Mouse (Mus musculus): ENCODE measurements at regions not wholly inside any gene's neighbourhood (a gene's known extent, or its start where the extent isn't known, plus 50 kb on each side); places are given as distances from the start of the nearest gene placed in this dataset.

DNA sequence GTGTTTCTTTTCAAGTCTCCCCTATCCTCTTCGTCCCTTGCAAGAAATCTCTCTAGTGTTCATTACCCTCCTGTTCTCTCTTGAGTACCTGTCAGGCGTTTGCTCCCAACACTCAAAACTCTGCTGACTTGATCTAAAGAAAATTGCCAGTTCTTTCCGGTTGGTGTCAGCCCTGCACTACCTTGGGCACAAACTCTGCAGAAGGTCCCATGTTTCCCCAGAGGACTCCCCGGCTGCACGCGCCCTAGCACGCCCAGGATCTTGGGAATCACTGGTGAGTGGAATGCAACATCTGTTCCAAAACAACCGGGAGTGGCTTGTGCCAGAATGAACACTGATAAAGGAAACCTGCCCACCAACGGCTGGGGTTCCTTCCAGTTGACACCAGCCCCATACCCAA, 66.3 kb upstream of the Rfpl4b start:
- TF ChIP-seq CTCF (IDR thresholded peaks at IDR 0.05; ENCODE audit: low read depth) = peak; percentile 27; the same call in 1 of the 2 replicates
- Histone ChIP-seq H3K4me3 (ENCODE audit: low read depth, low read length) (no peak overlapping the region), H3K36me3 (ENCODE audit: insufficient read depth) (no peaks in the 10 kb centered on the region), H3K9me3 (ENCODE audit: low read depth, low read length) (no peaks in the 10 kb centered on the region), H3K4me2 (no peak overlapping the region), H3K27ac (ENCODE audit: low read depth) (no peak overlapping the region), H3K9ac (no peak overlapping the region), H3K27me3 (ENCODE audit: insufficient read depth, low read length) (no peaks in the 10 kb centered on the region), H3K4me1 (ENCODE audit: insufficient read depth) (0 out of 2 replicates have a peak, but pooled peaks cover 7% of the 10 kb centered on the region)
- 71% methylated on average over 9 of the region's 9 CpGs for WGBS
- no peak for DNase-seq
- no peak for ATAC-seq (ENCODE audit: insufficient read depth)

DNA sequence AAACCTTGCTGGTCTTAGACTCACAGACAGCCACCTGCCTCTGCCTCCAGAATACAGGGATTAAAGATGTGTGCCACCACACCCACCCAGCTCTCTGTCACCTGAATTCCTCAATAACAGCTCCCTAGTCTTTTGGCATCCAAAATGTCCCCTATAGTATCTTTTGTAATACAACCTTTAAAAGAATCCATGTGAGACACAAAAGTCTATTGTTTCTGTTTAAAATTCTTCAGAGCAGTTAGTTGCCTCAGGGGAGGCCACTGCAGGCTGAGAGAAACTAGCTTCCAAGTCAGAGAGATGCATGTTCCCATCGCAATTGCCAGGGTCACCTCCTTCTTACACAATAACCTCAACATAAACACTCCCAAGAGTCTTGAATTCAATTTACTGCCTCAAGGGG, 70.6 kb upstream of the Lama4 start:
- TF ChIP-seq CTCF (IDR thresholded peaks at IDR 0.05; ENCODE audit: low read depth) = no peak
- Histone ChIP-seq H3K9me3 (ENCODE audit: low read depth, low read length) (no peaks in the 10 kb centered on the region), H3K27me3 (ENCODE audit: insufficient read depth, low read length) (no peaks in the 10 kb centered on the region), H3K4me3 (ENCODE audit: low read depth, low read length) (no peak overlapping the region), H3K36me3 (ENCODE audit: insufficient read depth) (no peaks in the 10 kb centered on the region), H3K4me2 (no peak overlapping the region), H3K9ac (no peak overlapping the region), H3K4me1 (ENCODE audit: insufficient read depth) (no peaks in the 10 kb centered on the region), H3K27ac (ENCODE audit: low read depth) (no peak overlapping the region)
- 55% methylated on average over 1 of the region's 1 CpGs for WGBS
- no peak for ATAC-seq (ENCODE audit: insufficient read depth)
- DNase-seq = no peak

DNA sequence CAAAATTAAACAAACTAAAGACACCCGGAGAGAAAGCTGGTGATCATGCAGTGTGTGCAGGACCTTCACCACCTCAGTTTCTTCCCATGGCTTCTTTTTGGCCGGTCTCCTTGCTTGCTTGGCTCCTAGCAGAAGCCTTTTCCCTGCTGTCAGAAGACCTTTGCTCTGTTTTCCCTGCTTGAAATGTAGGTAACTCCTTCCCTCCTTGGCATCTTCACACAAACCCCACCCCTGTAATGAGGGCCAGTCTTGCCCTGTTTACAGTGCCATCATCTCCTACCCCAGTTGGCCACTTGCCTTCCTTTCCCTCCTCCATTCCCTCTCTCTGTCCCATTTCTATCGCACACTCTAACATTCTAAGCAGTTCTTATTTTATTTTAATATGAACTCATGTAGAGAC, 69.7 kb upstream of the Lama4 start:
- Histone ChIP-seq H3K36me3 (ENCODE audit: insufficient read depth) (no peaks in the 10 kb centered on the region), H3K4me2 (no peak overlapping the region), H3K9me3 (ENCODE audit: low read depth, low read length) (no peaks in the 10 kb centered on the region), H3K4me3 (ENCODE audit: low read depth, low read length) (no peak overlapping the region), H3K9ac (no peak overlapping the region), H3K27ac (ENCODE audit: low read depth) (no peak overlapping the region), H3K4me1 (ENCODE audit: insufficient read depth) (no peaks in the 10 kb centered on the region), H3K27me3 (ENCODE audit: insufficient read depth, low read length) (no peaks in the 10 kb centered on the region)
- no peak for DNase-seq
- no peak for ATAC-seq (ENCODE audit: insufficient read depth)
- WGBS = 72% methylated on average over 3 of the region's 3 CpGs
- TF ChIP-seq CTCF (IDR thresholded peaks at IDR 0.05; ENCODE audit: low read depth) = no peak

- Histone ChIP-seq H3K27ac (ENCODE audit: low read depth) (no peak overlapping the region), H3K36me3 (ENCODE audit: insufficient read depth) (no peaks in the 10 kb centered on the region), H3K27me3 (ENCODE audit: insufficient read depth, low read length) (no peaks in the 10 kb centered on the region), H3K9me3 (ENCODE audit: low read depth, low read length) (no peaks in the 10 kb centered on the region), H3K4me2 (no peak overlapping the region), H3K4me3 (ENCODE audit: low read depth, low read length) (no peak overlapping the region), H3K4me1 (ENCODE audit: insufficient read depth) (no peaks in the 10 kb centered on the region), H3K9ac (no peak overlapping the region)
- ATAC-seq (ENCODE audit: insufficient read depth) (no peak), DNase-seq (no peak)
- TF ChIP-seq CTCF (IDR thresholded peaks at IDR 0.05; ENCODE audit: low read depth) = no peak
- 65% methylated on average over 5 of the region's 5 CpGs for WGBS
Observed at GRCm38 (mm10) chr10:38897573-38897972, 67.7 kb upstream of the Lama4 start.

DNA sequence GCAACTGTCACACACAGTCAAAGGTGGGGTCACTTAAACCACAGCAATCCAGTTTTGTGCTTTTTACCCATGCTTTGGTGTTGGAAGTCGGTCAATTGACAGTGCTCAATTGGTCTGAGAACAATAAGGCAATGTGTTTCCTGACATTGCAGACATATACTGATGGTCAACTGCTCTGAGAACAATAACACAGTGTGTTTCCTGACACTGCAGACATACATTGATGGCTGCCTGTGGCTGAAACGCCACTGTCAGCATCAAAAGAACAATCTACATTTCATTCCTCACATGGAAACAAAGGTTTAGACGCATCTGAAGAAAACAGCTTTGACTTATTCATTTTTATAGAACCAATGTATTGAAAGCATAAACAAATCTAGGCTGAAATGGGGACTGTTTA, 59.2 kb upstream of the Lama4 start:
- H3K9me3 ChIP-seq (ENCODE audit: low read depth, low read length) = no peaks in the 10 kb centered on the region
- H3K4me3 ChIP-seq (ENCODE audit: low read depth, low read length) = no peak overlapping the region
- peak; percentile 56 for DNase-seq
- H3K9ac ChIP-seq = no peak overlapping the region
- no peaks in the 10 kb centered on the region for H3K27me3 ChIP-seq (ENCODE audit: insufficient read depth, low read length)
- peaks cover 18% of the 10 kb centered on the region for H3K4me1 ChIP-seq (ENCODE audit: insufficient read depth)
- 38% methylated on average over 3 of the region's 3 CpGs for WGBS
- TF ChIP-seq CTCF (IDR thresholded peaks at IDR 0.05; ENCODE audit: low read depth) = no peak
- H3K36me3 ChIP-seq (ENCODE audit: insufficient read depth) = no peaks in the 10 kb centered on the region
- H3K4me2 ChIP-seq = no peak overlapping the region
- H3K27ac ChIP-seq (ENCODE audit: low read depth) = 0 out of 2 replicates have a peak overlapping the region, but pooled peaks have one; percentile 38
- no peak for ATAC-seq (ENCODE audit: insufficient read depth)

- Histone ChIP-seq H3K4me1 (ENCODE audit: insufficient read depth) (peaks cover 18% of the 10 kb centered on the region), H3K27me3 (ENCODE audit: insufficient read depth, low read length) (no peaks in the 10 kb centered on the region), H3K4me3 (ENCODE audit: low read depth, low read length) (no peak overlapping the region), H3K9ac (no peak overlapping the region), H3K4me2 (no peak overlapping the region), H3K27ac (ENCODE audit: low read depth) (peak overlapping the region; percentile 92), H3K9me3 (ENCODE audit: low read depth, low read length) (no peaks in the 10 kb centered on the region), H3K36me3 (ENCODE audit: insufficient read depth) (no peaks in the 10 kb centered on the region)
- 57% methylated on average over 2 of the region's 2 CpGs for WGBS
- no peak for DNase-seq
- TF ChIP-seq CTCF (IDR thresholded peaks at IDR 0.05; ENCODE audit: low read depth) = no peak
- no peak for ATAC-seq (ENCODE audit: insufficient read depth)
Observed at GRCm38 (mm10) chr10:38907835-38908234, 57.5 kb upstream of the Lama4 start.

DNA sequence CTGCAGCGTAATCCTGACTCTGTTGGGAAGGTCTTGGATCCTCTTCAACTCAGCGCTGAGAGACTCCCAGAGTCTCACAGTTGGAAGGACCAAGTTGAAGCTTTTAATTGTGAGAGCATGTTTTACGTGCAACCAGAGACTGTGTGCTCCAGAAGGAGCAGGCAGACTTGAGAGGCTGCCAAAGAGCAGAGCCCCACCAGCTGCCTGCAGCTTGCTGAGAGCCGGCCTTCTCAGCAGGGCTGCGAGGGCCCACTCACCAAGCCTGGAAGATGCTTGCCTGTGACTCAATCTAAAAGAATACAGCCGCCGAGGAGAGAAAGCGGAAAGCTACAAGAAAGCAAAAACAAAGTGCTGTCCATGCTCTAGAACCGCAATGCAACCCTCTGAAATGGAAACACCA, 57.0 kb upstream of the Lama4 start:
- H3K4me3 ChIP-seq (ENCODE audit: low read depth, low read length) = no peak overlapping the region
- no peaks in the 10 kb centered on the region for H3K36me3 ChIP-seq (ENCODE audit: insufficient read depth)
- 26% methylated on average over 9 of the region's 9 CpGs for WGBS
- no peak for TF ChIP-seq CTCF (IDR thresholded peaks at IDR 0.05; ENCODE audit: low read depth)
- H3K9me3 ChIP-seq (ENCODE audit: low read depth, low read length) = no peaks in the 10 kb centered on the region
- peaks cover 21% of the 10 kb centered on the region for H3K4me1 ChIP-seq (ENCODE audit: insufficient read depth)
- no peaks in the 10 kb centered on the region for H3K27me3 ChIP-seq (ENCODE audit: insufficient read depth, low read length)
- ATAC-seq (ENCODE audit: insufficient read depth) (peak; percentile 99), DNase-seq (peak; percentile 97)
- H3K4me2 ChIP-seq = peak overlapping the region; percentile 8; the same call in 1 of the 2 replicates
- H3K9ac ChIP-seq = no peak overlapping the region
- H3K27ac ChIP-seq (ENCODE audit: low read depth) = peak overlapping the region; percentile 92

Data from lung, embryonic 14.5 days (tissue).